Mouse (Mus musculus) urinary bladder, postnatal 0 days (tissue): ENCODE data around the gene Pcdh15. TPM values are rescaled to one million over a fixed set of nuclear protein-coding genes. Genes with fewer than 3 reads are reported as not detected.

Experiments used
- polyA plus RNA-seq: library from polyadenylated mRNA; unstranded; fragments of >200 nt; fragmentation: Nextera tagmentation; extraction: Ambion mirVana; gene quantifications from 2 replicates; pipeline ENCODE4 v1.2.1, GENCODE M21; 2015

Gene Pcdh15
- 0.10 and 0.31 TPM in 2 replicates for polyA plus RNA-seq

DNA sequence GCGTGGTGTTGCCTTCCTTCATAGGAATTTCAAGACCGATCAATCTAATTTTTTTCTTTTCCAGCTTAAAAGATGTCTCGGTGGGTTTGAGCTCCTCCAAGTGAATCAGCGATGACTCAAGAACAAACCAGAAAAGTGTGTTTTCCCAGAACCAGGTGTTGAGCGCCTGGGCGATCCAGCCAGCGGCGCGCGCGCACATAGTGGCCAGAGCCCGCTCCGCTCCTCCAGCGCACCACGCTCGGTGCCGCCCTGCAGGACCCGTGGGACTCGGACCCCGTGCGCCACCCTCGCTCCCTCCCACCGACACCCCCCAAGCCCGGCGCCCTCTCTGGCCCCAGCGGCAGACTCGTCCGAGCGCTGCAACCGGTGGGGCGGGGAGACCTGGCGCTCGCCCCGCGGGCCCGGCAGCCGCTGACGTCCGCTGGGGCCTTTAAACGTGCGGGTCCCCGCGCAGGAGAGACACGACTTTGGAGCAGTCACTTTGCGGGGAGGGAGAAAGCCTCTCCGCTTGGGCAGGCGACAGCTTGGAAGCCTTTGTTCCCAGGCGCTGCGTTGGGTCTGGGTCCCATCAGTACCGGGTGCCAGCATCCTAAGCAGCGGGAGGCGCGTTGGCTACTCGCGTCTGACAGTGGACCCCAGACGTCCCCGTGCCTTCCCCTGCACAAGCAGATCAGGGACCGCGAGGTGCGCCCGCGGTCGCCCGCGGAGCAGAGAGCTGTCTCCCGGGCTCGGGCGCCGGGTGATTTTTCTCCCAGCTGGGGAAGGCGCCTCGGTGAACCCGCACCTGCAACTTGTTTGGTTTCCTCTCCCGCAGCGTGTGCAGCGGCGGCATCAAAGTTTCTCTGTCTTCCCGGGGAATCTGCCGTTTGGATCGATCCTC is at the start of gene Pcdh15:
Gene Pcdh15, plus strand, starts transcription at position 377 of the 880 bp plus-strand sequence.

